Mouse (Mus musculus) heart, embryonic 14.5 days (tissue): ENCODE measurements around the gene Klf15. TPM values are rescaled to one million over a fixed set of nuclear protein-coding genes. Genes with fewer than 3 reads are reported as not detected.

Experiments used
- ATAC-seq: fragments of 200-750 bp; cut with Nextera tagmentation; 2 replicates; pipeline ENCODE4 v1.8.0; 2017; ENCODE audit warnings: low read depth, moderate TSS enrichment; ENCODE audit not compliant: insufficient number of reproducible peaks, insufficient read depth, low FRiP score
- H3K27ac ChIP-seq, 2 experiments: fragments of 200-500 bp in 1 of 2; fragments of 300-500 bp in 1 of 2; sonication (generic) in 1 of 2; replicated peaks in 1 of 2; 2 replicates each; pipeline ENCODE4 v1.5.1; 2012 to 2014; ENCODE audit warnings: low read depth in 2 of 2, low read length in 2 of 2, control low read depth in 1 of 2, mild to moderate bottlenecking in 1 of 2, mixed read lengths in 1 of 2; ENCODE audit not compliant: control insufficient read depth in 1 of 2, insufficient read depth in 1 of 2
- H3K27me3 ChIP-seq: fragments of 300-500 bp; sonication (generic); 2 replicates; pipeline ENCODE4 v1.6.1; 2014; ENCODE audit warnings: mild to moderate bottlenecking, low read length, control low read depth; ENCODE audit not compliant: control insufficient read depth, insufficient read depth
- H3K36me3 ChIP-seq: fragments of 300-500 bp; sonication (generic); 2 replicates; pipeline ENCODE4 v1.6.1; 2014; ENCODE audit warnings: mild to moderate bottlenecking, control low read depth, low read length, mixed read lengths; ENCODE audit not compliant: control insufficient read depth, insufficient read depth
- H3K4me1 ChIP-seq, 2 experiments: fragments of 200-500 bp in 1 of 2; fragments of 300-500 bp in 1 of 2; sonication (generic) in 1 of 2; 2 replicates each; pipeline ENCODE4 v1.6.1; 2012 to 2014; ENCODE audit warnings: low read length in 2 of 2, control low read depth in 1 of 2, mixed read lengths in 1 of 2; ENCODE audit not compliant: control insufficient read depth in 2 of 2, insufficient read depth in 2 of 2
- H3K4me2 ChIP-seq: fragments of 300-500 bp; sonication (generic); 2 replicates; pipeline ENCODE4 v1.6.1; 2014; ENCODE audit warnings: mild to moderate bottlenecking, low read length
- H3K4me3 ChIP-seq, 2 experiments: fragments of 200-500 bp in 1 of 2; fragments of 300-500 bp in 1 of 2; sonication (generic) in 1 of 2; 2 replicates each; pipeline ENCODE4 v1.5.1; 2012 to 2014; ENCODE audit warnings: low read length in 2 of 2, mild to moderate bottlenecking in 2 of 2, control low read depth in 1 of 2, low read depth in 1 of 2, moderate library complexity in 1 of 2; ENCODE audit not compliant: control insufficient read depth in 1 of 2, insufficient read depth in 1 of 2
- H3K9ac ChIP-seq: fragments of 300-500 bp; sonication (generic); 2 replicates; pipeline ENCODE4 v1.6.1; 2014; ENCODE audit warnings: mild to moderate bottlenecking, low read length
- H3K9me3 ChIP-seq: fragments of 300-500 bp; sonication (generic); 2 replicates; pipeline ENCODE4 v1.6.1; 2016; ENCODE audit warnings: low read length, control low read depth; ENCODE audit not compliant: control insufficient read depth
- WGBS: fragments of 180-500 bp; shearing (Covaris S2); extraction: QIAGEN DNeasy Blood & Tissue Kit; methylation state at CpG from one replicate; pipeline ENCODE4 v1.1.7; 2014; 5-methylcytosine and 5-hydroxymethylcytosine counted together
- polyA plus RNA-seq: library from polyadenylated mRNA; unstranded; fragments of >200 nt; fragmentation: Nextera tagmentation; extraction: Ambion mirVana; gene quantifications from 2 replicates; pipeline ENCODE4 v1.2.1, GENCODE M21; 2014

The Klf15 gene
- polyA plus RNA-seq, 1 experiment from 2014 or later = 13.1 TPM

GRCm38 (mm10) chr6:90470947-90471541 is 8.7 kb downstream of the Klf15 start:
- ATAC-seq = peak; percentile 35; the same call in 1 of the 2 replicates
- peak overlapping the region; percentile 8; the same call in 1 of the 2 replicates for H3K9ac ChIP-seq
- H3K9me3 ChIP-seq = no peaks in the 10 kb centered on the region
- H3K4me1 ChIP-seq = peaks cover 10 to 16% of the 10 kb centered on the region in 2 experiments; a peak in 3 of 4 replicates
- H3K4me3 ChIP-seq = no peak overlapping the region
- H3K4me2 ChIP-seq = no peak overlapping the region
- H3K27me3 ChIP-seq = no peaks in the 10 kb centered on the region
- H3K36me3 ChIP-seq = peaks cover 28% of the 10 kb centered on the region
- peak overlapping the region; percentile 19 to 73 for H3K27ac ChIP-seq
- 39% methylated on average over 12 of the region's 12 CpGs for WGBS

GRCm38 (mm10) chr6:90472079-90472478 is 9.7 kb downstream of the Klf15 start:
- Histone ChIP-seq H3K9me3 (no peaks in the 10 kb centered on the region), H3K4me3 (no peak overlapping the region), H3K9ac (no peak overlapping the region; the same call in 1 of the 2 replicates), H3K27ac (no peak overlapping the region), H3K27me3 (no peaks in the 10 kb centered on the region), H3K4me2 (no peak overlapping the region), H3K36me3 (peaks cover 19% of the 10 kb centered on the region), H3K4me1 (peaks cover 14 to 21% of the 10 kb centered on the region in 2 experiments)
- WGBS = 66% methylated on average over 4 of the region's 4 CpGs
- no peak for ATAC-seq

- Histone ChIP-seq H3K4me2 (no peak overlapping the region), H3K36me3 (peaks cover 13% of the 10 kb centered on the region), H3K4me3 (no peak overlapping the region), H3K9ac (no peak overlapping the region), H3K9me3 (no peaks in the 10 kb centered on the region), H3K27me3 (no peaks in the 10 kb centered on the region), H3K27ac (no peak overlapping the region), H3K4me1 (peaks cover 20 to 26% of the 10 kb centered on the region in 2 experiments)
- WGBS = 90% methylated on average over 3 of the region's 3 CpGs
- no peak for ATAC-seq
Measured at GRCm38 (mm10) chr6:90472697-90473096, 10.3 kb downstream of the Klf15 start.

- no peak for ATAC-seq
- no peak overlapping the region for H3K4me3 ChIP-seq
- 93% methylated on average over 24 of the region's 24 CpGs for WGBS
Measured at GRCm38 (mm10) chr6:90473630-90474360, 11.4 kb downstream of the Klf15 start.

GRCm38 (mm10) chr6:90474361-90474750 is 12.0 kb downstream of the Klf15 start:
- no peaks in the 10 kb centered on the region for H3K27me3 ChIP-seq
- WGBS = 82% methylated on average over 3 of the region's 3 CpGs
- ATAC-seq = no peak
- no peak overlapping the region for H3K4me3 ChIP-seq
- H3K27ac ChIP-seq = no peak overlapping the region
- H3K9ac ChIP-seq = no peak overlapping the region
- peaks cover 20 to 26% of the 10 kb centered on the region in 2 experiments for H3K4me1 ChIP-seq
- no peak overlapping the region for H3K4me2 ChIP-seq
- H3K9me3 ChIP-seq = no peaks in the 10 kb centered on the region
- 0 out of 2 replicates have a peak, but pooled peaks cover 6% of the 10 kb centered on the region for H3K36me3 ChIP-seq

More at GRCm38 (mm10) chr6:90473630-90474360, 11.4 kb downstream of the Klf15 start:
- Histone ChIP-seq H3K27ac (no peak overlapping the region), H3K9me3 (no peaks in the 10 kb centered on the region), H3K4me2 (no peak overlapping the region), H3K4me1 (peaks cover 20 to 26% of the 10 kb centered on the region in 2 experiments), H3K27me3 (no peaks in the 10 kb centered on the region), H3K9ac (no peak overlapping the region), H3K36me3 (0 out of 2 replicates have a peak, but pooled peaks cover 6% of the 10 kb centered on the region)

- no peak for ATAC-seq
- Histone ChIP-seq H3K27ac (no peak overlapping the region), H3K9me3 (no peaks in the 10 kb centered on the region), H3K4me1 (peaks cover 20 to 26% of the 10 kb centered on the region in 2 experiments), H3K4me3 (no peak overlapping the region), H3K4me2 (no peak overlapping the region), H3K27me3 (no peaks in the 10 kb centered on the region), H3K36me3 (0 out of 2 replicates have a peak, but pooled peaks cover 6% of the 10 kb centered on the region), H3K9ac (no peak overlapping the region)
- WGBS = 80% methylated on average over 4 of the region's 4 CpGs
Measured at GRCm38 (mm10) chr6:90475176-90475853, 12.9 kb downstream of the Klf15 start.

GRCm38 (mm10) chr6:90475854-90476212 is 13.5 kb downstream of the Klf15 start:
- Histone ChIP-seq H3K4me3 (no peak overlapping the region), H3K9me3 (no peaks in the 10 kb centered on the region), H3K4me1 (peaks cover 17 to 25% of the 10 kb centered on the region in 2 experiments), H3K4me2 (no peak overlapping the region), H3K36me3 (0 out of 2 replicates have a peak, but pooled peaks cover 6% of the 10 kb centered on the region), H3K27me3 (no peaks in the 10 kb centered on the region), H3K27ac (no peak overlapping the region), H3K9ac (no peak overlapping the region)
- no peak for ATAC-seq
- WGBS = 87% methylated on average over 3 of the region's 3 CpGs
